Mouse (Mus musculus): ENCODE results near the gene Tmem183a.

Tmem183a gene

GRCm38 (mm10) chr1:134344005-134344950 is 17.5 kb downstream of the Tmem183a start:
- peak; percentile 86 for DNase-seq

GRCm38 (mm10) chr1:134343567-134343966 is 18.2 kb downstream of the Tmem183a start:
- DNase-seq, result no peak

- no peak for DNase-seq
Observed at GRCm38 (mm10) chr1:134342781-134343310, 18.9 kb downstream of the Tmem183a start.

GRCm38 (mm10) chr1:134342278-134342664 is 19.5 kb downstream of the Tmem183a start:
- DNase-seq, result no peak

GRCm38 (mm10) chr1:134341641-134342277 is 20.0 kb downstream of the Tmem183a start:
- no peak for DNase-seq

GRCm38 (mm10) chr1:134339757-134340619 is 21.8 kb downstream of the Tmem183a start:
- no peak for DNase-seq

- no peak for DNase-seq
Observed at GRCm38 (mm10) chr1:134339162-134339561, 22.6 kb downstream of the Tmem183a start.

- no peak for DNase-seq
Observed at GRCm38 (mm10) chr1:134336958-134337710, 24.6 kb downstream of the Tmem183a start.

GRCm38 (mm10) chr1:134335924-134336810 is 25.6 kb downstream of the Tmem183a start:
- no peak for DNase-seq

- DNase-seq, result no peak
Observed at GRCm38 (mm10) chr1:134335211-134335923, 26.4 kb downstream of the Tmem183a start.

GRCm38 (mm10) chr1:134334111-134334827 is 27.5 kb downstream of the Tmem183a start:
- DNase-seq, result no peak

- DNase-seq, result no peak
Observed at GRCm38 (mm10) chr1:134333371-134334110, 28.2 kb downstream of the Tmem183a start.

GRCm38 (mm10) chr1:134332770-134333271 is 29.0 kb downstream of the Tmem183a start, which contains the start of gene Ppfia4:
Gene Ppfia4, minus strand, starts transcription at chr1:134332928.
- peak in 1 of 2 experiments; percentile 16 for DNase-seq

- DNase-seq, result peak; percentile 83
Observed at GRCm38 (mm10) chr1:134331879-134332635, 29.7 kb downstream of the Tmem183a start.

GRCm38 (mm10) chr1:134326841-134327346 is 34.9 kb downstream of the Tmem183a start:
- no peak for DNase-seq

- DNase-seq, result peak in 1 of 2 experiments; percentile 17
Observed at GRCm38 (mm10) chr1:134322591-134322990, 39.2 kb downstream of the Tmem183a start.

GRCm38 (mm10) chr1:134320691-134321301 is 41.0 kb downstream of the Tmem183a start:
- DNase-seq, result no peak

All from B cell, adult 2 months (primary cell).